Mouse (Mus musculus) retina, embryonic 14.5 days (tissue): Measurements from ENCODE around the gene Glmp.
"Not testable (repeated sequence)": the region's sequence is repeated elsewhere in the genome, so short reads cannot be mapped to it uniquely, and the experiment has no call there.

Experiments used
- DNase-seq: peaks from one replicate; pipeline ENCODE4 v3.0.0-alpha.2; 2015; ENCODE audit warnings: low spot score

Glmp gene

DNA sequence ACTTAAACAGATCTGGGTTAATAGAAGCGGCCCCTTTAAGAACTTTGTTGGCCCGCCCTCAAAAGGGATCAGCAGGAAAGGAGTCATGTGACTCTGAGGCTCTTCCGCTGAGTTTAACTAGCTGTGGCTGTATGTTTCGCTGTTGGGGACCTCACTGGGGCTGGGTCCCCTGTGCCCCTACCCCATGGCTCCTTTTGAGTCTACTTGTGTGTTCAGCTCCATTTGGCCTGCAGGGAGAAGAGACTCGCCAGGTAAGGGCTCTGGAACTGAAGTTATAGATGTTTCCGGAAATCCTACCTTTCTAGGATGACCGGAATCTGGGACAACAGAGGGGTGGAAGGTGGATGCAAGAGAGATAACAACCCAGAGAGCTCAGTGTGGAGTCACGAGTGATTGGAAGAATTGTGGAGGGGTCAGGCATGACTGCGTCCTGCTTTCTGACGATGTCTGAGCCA lies at the start of gene Glmp:
Gene Glmp, plus strand, starts transcription at position 73 of the 455 bp plus-strand sequence.
- DNase-seq: peak; percentile 77

DNA sequence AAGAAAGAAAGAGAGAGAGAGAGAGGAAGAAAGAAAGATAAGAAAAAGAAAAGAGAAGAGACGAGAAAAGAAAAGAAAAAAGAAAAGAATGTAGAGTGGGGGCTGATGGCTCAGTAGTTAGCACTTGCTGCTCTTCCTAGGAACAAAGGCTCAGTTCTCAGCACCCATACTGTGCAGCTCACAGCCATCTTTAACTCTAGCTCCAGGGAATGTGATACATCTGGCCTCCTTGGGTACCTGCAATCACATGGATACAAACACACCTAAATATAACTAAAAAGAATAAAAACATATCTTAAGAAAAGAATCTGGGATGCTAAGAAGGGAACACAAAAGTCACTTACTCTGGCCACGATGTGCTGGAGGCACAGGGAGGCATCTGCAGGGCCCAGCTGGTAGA lies 48.7 kb upstream of the Glmp start:
- DNase-seq: no peak

DNA sequence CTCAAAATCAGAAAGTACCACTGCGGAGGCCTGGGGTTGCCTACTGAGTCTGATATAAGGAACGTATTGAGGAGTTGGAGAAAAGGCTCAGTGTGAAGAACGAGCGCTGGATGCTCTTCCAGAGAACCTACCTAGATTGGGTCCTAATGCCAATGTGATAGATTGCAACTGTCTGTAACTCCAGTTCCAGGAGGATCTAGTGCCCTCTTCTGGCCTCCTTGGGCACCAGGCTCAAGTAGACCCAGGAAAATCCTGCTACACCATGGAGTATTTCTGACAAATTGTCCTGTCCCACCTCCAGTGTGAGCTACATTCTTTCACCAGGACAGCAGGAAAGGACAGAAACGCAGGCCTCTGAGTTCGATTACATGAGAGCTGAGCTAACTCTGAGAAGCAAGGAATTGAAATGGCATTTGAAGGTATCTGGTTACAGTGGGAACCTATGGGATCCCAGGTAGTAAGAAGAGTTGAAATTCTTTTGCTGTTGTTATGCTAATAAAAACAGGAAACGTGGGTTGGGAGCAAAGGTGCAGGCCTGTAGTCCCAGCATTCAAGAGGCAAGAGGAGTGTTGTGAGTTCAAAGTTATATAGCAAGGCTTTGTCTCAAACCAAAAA lies 48.2 kb upstream of the Glmp start:
- DNase-seq: peak; percentile 56

DNA sequence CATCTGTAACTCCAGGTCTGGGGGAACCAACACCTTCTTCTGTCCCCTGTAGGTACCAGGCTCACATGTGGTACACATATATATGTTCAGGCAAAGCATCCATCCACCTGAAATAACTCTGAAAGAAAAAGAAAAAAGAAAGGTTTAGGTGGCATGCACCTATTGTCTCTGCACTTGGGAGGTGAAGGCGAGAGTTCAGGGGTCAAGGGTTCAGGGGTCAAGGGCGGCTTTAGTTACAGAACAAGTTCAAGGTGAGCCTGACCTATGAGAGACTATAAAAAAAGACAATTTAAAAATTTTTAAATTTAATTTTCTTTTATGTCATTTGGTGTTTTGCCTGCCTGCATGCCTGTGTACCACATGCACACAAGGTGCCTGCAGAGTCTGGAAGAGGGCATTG lies 44.8 kb upstream of the Glmp start:
- DNase-seq: no peak

DNA sequence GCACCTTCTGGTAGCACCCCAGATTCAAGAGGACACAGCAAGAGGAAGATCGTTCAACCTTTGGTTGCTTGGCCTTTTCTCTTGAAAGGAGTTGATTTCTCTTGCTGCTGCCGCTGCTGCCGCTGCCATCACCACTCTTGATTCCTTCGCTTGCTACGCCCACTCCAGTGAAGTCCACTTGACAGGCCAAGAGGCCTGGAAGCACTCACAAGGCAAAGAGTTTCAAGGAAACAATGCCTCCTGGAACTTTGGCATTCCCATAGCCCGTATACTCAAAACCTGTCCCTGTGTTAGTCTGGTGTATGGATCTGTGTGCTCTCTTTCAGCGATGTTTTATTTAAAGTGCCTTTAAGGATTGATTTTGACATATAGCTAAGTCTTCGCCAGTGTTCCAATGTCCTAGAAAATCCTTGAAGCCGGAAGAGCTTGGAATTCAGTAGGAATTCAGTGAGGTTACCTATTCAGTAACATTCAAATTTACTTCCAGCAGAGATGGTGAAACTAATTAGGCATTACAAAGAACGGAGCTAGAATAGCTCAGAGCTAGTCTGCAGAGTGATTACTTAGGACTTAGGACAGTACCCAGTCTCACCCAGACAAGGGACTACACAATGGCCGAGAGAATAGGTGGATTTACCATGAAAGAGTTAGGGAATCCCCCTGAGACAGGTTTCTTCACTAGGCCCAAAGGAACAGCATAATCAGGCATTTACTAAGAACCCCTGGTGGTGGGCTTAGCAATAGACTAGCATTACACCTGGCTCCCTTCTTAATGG lies 43.5 kb upstream of the Glmp start:
- DNase-seq: not testable (repeated sequence)

DNA sequence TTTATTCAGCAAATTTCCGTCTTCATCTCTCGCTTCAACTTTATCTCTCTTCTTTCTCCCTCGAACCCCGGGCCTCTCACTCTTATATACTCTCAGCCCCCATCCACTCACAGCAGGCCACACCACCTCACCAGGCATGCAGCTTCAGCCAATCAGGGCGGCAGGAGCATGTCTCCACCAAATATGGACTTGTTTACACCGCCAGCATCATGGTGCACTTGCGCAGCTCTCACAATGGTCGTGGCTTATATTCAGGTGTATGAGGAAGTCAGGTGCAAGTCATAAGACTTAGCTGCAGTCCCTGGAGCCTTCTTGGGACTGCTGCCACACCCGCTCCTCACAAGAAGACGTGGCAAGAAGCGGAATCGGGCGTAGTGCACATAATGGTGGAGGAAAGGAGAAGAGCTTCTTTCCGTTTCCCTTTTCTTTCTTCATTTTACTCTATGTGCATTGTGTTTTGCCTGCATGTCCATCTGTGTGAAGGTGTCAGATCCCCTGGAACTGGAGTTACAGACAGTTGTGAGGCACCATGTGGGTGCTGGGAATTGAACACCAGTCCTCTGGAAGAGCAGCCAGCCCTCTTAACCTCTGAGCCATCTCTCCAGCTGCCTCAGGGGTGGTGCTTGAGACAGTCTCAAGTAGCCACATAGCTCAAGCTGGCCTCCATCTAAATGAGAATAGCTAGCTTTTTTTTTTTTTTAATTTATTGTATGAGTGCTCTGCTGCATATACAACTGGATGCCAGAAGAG lies 39.8 kb upstream of the Glmp start:
- not testable (repeated sequence) for DNase-seq

DNA sequence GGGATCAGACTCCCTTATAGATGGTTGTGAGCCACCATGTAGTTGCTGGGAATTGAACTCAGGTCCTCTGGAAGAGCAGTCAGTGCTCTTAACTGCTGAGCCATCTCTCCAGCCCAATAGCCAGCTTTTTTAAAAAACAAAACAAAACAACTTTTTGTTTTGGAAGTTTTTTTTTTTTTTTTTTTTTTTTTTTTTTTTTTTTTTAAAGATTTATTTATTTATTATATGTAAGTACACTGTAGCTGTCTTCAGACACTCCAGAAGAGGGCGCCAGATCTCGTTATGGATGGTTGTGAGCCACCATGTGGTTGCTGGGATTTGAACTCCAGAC lies 39.3 kb upstream of the Glmp start:
- not testable (repeated sequence) for DNase-seq

DNA sequence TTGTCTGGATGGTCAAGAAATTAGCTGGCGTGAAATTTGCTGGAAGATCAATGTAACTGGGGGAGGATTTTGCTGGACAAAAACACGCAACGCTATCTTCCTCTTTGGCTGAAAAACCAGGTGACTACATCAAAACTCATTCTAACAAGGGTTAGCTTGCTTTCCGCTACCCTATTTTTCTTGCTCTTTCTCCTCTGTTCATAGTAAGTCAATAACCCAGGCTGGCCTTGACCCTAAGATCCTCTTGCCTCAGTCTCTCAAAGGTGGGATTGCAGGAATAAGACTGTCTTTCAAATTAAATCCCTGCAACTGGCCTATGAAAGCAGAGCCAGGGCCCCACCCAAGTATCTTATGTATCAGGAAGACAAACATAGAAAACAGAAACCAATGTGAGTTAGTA lies 37.7 kb upstream of the Glmp start, which contains the start of gene Gm38392:
Gene Gm38392, minus strand, starts transcription at position 101 of the 400 bp plus-strand sequence.
- DNase-seq: no peak

DNA sequence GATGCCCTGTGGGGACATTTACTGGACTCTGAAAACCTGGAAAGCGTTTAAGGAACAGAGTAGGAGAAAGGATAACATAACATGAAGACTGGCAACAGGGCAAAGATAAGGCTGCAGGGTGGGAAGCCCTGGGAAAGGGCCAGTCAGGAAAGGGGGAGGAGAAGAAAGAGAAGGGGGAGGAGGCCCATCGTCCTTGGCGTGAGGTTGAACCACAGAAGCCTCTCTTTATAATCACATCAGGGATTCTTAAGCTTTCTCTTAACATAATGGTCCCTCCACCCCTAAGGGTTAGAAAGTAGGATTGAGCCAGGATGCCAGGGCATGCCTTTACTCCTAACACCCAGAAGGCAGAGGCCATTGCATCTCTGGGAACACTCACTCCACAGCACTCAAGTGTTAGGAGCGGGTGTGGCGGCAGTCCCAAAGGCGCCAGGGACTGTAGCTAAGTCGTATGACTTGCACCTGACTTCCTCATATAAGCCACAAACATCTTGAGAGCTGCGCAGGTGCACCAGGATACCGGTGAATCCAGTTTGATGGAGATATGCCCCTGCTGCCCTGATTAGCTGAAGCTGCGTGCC lies 36.6 kb upstream of the Glmp start:
- DNase-seq: not testable (repeated sequence)

DNA sequence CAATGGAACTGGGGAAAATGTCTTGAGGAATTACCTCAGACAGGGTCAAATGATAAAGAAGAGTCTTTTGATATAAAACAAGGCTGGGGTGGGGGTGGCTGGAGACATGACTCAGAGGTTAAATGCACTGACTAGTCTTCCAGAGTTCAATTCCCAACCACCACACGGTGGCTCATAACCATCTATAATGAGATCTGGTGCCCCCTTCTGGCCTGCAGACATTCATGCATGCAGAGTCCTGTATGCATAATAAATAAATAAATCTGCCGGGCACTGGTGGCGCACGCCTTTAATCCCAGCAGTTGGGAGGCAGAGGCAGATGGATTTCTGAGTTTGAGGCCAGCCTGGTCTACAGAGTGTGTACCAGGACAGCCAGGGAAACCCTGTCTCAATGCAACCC lies 32.9 kb upstream of the Glmp start:
- peak; percentile 42 for DNase-seq

DNA sequence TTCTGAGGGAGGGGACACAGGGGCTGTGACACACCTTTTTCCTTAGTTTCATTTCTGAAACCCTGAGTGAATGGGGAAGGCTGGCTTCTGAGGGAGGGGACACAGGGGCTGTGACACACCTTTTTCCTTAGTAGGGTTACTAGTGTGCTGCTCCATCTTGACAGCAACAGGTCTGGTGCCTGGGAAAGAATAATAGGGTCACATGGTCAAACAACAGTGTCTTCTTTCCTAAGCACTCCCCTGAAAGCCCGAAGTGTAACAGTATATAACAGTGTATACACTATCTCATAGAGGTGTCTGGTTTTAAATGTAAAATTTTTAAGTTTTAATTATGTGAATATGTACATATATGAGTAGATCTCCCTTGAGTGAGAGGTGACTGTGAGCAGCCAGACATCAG lies 29.6 kb upstream of the Glmp start:
- not testable (repeated sequence) for DNase-seq

DNA sequence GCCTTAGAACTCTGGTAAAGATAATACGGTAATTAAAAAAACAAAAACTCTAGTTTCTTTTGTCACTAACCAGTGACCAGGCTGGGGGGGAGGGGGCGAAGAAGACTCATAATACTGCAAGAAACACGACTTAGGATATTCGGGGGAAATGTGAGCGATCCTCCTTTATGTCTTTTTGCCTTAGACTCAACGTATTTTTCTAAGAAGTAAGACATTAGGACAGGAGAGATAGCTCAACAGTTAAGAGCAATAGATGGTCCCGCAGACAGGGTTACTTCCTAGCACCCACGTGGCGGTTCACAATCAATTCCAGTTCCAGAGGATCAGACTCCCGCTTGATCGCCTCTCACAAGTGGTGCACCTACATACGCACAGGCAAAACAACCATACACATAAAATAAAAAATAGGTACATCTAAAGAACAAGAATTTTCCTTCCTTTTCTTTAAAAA lies 28.7 kb upstream of the Glmp start:
- no peak for DNase-seq

DNA sequence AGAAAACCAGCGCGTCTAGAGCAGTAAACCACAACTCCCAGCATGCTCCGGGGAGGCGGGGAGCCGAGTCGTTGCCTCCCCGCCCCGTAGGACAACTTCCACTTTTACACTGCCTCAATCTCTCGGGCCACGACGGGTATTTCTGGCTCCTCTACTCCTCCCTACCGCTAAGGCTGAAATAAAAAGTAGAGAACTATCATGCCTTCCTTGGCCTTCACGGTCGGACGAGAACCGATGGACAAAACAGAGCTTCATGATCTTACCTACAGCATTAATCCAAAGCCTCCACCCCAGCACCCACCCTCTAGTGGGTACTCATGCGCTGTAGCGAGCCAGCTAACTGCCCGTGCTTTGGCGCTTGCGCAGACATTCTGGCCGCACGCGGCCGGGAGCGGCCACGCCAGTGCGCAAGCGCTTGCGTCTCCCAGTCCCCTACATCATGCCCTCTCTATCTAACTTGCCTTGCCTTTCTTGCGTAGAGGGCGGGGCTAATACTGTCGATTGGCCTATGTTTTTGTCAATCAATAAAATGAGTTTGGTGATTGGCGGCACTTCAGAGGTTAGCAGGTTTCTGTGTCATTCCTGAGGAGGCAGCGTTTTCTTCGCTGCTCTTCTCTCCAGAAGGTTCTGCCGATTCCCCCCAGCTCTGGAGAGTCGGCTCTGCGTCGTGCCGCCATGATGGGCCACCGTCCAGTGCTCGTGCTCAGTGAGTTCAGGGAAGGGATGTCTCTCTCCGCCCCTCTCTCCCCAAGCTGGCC lies 28.1 kb upstream of the Glmp start, which contains the start of the genes Tsacc and Cct3:
Gene Tsacc, minus strand, starts transcription at position 439 of the 758 bp plus-strand sequence.
Gene Cct3, plus strand, starts transcription at position 556 of the 758 bp plus-strand sequence.
- DNase-seq: peak; percentile 99

DNA sequence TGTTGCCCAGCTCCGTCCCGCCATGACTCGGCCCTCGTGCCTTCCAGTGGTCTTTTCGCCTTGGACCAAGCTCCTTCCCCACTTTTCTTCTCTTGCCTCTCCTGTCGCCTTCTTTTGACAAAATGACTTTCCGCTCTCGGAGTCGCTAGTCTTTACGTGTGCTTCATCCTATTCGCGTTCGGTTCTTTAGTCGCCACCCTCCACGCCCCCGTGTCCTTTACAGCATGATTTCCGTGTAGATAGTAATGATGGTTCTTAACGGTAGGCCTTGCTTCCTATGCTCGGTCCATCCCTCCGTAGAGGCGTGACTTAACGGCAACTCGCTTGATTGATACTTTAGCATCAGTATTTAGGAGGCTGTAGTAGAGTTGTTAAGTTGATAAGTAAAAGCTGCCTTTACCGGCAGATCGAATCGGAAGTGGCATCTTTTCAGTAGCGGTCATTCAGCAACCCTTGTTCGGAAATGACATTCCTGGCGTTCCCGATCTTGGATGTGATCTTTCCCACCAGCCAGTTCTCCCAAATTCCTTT lies 27.4 kb upstream of the Glmp start:
- DNase-seq: peak; percentile 22

DNA sequence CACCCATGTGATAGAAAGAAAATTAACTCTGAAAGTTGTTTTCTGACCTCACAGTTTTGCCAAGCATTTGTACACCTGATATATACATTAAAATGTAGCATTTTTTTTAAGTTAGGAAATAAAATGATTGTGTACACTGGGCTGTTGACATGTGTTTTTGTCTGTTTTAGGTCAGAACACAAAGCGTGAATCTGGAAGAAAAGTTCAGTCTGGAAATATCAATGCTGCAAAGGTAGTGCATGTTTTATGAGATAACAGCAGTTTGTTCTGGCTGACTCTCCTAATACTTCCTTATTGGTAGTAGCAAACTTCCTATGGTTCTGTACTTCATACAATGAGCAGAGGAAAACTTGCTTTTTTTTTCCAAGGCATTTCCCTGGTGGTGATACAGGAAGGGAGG lies 25.7 kb upstream of the Glmp start:
- DNase-seq: no peak

DNA sequence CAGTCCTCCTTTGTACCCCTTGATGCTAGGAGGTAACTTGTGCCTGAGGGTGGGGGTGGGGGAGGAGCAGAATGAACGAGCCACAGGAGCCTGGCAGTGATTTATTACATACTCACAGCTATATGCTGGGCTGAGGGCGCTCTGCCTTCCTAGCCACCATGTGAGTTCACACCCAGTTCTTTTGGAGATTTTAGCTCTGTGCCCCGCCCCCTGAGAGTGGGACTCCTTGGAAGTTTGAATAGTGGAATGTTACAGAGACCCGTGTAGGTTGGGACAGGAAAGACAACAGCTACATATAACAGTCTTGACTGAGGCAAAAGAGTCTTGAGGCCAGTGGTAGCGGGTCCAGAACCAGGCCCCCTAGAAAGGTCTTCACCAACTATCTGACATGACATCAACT lies 4.1 kb downstream of the Glmp start:
- DNase-seq: no peak

DNA sequence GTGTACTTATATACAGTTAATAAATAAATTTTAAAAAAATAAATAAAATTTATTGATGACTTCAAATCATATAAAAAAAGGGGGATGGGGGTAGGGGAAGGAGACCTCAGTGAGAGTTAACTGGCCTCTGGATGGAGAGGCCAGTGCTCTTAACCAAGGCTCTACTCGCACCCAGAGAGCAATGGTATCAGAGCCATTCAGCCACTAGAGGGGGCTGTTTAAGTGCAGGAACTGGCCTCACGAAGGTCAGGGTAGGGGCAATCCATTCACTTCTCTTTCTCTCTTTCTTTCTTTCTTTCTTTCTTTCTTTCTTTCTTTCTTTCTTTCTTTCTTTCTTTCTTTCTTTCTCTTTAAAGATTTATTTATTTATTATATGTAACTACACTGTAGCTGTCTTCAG lies 6.5 kb downstream of the Glmp start:
- peak; percentile 71 for DNase-seq

DNA sequence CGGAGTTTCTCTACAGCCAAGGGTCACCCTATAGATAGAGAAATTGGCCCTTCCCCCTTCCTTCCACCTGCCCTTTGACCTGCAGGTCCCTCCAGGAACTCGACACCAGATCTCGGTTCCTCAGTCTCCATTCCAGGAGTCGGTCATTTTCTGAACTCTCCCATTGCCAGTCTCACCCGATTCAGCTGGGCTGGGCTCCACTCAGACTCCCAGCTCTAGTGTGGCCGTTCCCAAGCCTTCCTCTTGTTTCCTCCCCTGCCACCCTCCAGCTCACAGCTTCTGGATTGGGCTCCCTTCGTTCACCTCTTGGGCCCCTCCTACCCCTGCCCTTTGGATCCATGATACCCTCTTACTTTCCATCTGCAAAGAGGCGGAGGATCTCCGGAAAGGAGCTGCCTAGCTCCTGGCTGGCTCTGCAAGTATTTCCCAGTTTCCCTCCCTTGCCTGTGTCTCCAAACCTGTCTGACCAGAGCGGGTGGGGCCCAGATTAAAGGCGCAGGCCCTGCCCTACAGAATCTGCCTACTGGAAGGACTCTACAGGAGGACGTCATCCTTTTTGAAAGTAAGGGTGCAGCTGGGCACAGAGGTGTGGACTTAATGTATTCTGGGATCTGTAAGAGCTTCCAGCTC lies 9.3 kb downstream of the Glmp start:
- DNase-seq: no peak

DNA sequence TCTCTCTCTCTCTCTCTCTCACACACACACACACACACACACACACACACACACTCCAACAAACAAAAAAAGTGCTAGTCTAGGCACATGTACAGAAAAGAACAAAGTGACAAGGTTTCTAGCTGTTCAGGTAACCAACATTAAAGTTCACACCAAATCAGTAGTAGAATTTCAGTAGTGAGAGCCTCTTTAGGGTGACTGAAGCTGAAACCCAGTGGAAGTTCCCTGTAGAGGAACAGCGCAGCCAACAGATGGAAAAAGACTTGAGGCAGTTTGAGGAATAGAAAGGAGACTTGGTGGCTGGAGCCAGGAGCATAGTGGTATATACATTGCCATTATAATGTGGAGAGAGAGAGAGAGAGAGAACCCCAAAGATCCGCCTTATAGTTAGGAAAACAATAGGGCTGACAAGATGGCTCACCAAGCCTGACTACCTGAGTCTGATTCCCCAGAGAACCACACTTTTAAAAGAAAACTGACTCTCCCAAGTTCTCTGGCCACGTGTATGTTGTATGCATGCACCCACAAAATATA lies 10.1 kb downstream of the Glmp start:
- DNase-seq: no peak

DNA sequence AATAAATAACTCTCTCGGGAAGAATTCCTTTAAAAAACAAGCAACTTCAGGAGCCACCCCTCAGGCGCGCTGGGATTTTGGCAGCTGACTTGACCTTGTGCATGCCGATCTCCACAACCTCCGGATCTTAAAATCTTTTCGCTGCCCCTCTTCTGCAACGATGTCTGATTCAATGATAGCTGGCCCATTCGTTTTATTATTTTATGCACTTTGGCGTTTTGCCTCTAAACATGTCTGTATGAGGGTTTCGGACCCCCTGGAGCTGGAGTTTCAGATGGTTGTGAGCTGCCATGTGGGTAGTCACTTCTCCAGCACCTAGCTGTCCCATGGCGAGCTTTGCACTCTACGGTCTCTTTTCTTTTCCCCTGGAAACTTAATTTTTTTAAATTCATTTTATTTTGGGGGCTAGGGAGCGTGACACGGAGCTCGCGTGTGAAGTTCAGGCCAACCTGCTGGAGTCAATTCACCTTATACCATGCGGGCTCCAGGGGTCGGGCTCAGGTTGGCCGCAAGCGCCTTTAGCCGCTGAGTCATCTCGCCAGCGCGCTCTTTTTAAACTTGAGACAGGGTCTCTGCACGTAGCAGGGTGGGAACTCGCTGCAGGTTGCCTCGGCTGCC lies 10.7 kb downstream of the Glmp start:
- DNase-seq: no peak
